8 mouse cellular contexts compared by ENCODE assay signal in genomic region chr6:82880807-82881206, GRCm38 (mm10). TPM values are rescaled to one million over a fixed set of nuclear protein-coding genes. Genes with fewer than 3 reads are reported as not detected.
DNase-seq lines count a peak whose midpoint lies in the region; ATAC-seq and TF ChIP-seq lines count a peak whose summit lies in the region.

No protein-coding gene starts in this region.

- DNase-seq in kidney, adult 2 months, result no peak
- peak; percentile 51 for DNase-seq in 3T3-L1 (ENCODE audit: low read depth, low spot score)
- peak; percentile 8 to 9 for DNase-seq in B cell, adult 2 months
- DNase-seq in embryo, embryonic 9.5 days (ENCODE audit: extremely low spot score), result no peak
- no peak for DNase-seq in urinary bladder, postnatal 36 days (ENCODE audit: low spot score in 2 of 2)

- no peaks in the 10 kb centered on the region for H3K27me3 ChIP-seq in kidney, adult 2 months (replicated peaks; ENCODE audit: control insufficient read depth, insufficient read depth, low read length)
- no peaks in the 10 kb centered on the region for H3K27me3 ChIP-seq in kidney, embryonic 14.5 days (ENCODE audit: control insufficient read depth, insufficient read depth, low read length)

- no peak for TF ChIP-seq POLR2A in kidney, adult 2 months (IDR thresholded peaks at IDR 0.05; ENCODE audit: low read depth, low read length)

- WGBS in kidney, adult 2 months, result 95% methylated on average over 3 of the region's 3 CpGs
- WGBS in kidney, embryonic 14.5 days, result 85% methylated on average over 3 of the region's 3 CpGs

- H3K4me1 ChIP-seq in kidney, adult 2 months (ENCODE audit: control insufficient read depth, insufficient read depth, low read length), result no peaks in the 10 kb centered on the region
- H3K4me1 ChIP-seq in kidney, embryonic 14.5 days (ENCODE audit: control insufficient read depth, insufficient read depth, low read length), result no peaks in the 10 kb centered on the region

- no peak overlapping the region for H3K9ac ChIP-seq in kidney, embryonic 14.5 days (ENCODE audit: low read depth, low read length)

- ATAC-seq in kidney, embryonic 14.5 days (ENCODE audit: low FRiP score, low TSS enrichment), result no peak
- ATAC-seq in granulocyte monocyte progenitor cell, adult 5-6 weeks (replicated peaks; ENCODE audit: poor library complexity, severe bottlenecking), result 0 out of 2 replicates have a peak, but pooled peaks have one; percentile 52
- no peak for ATAC-seq in monocyte, adult 5-6 weeks (replicated peaks; ENCODE audit: insufficient number of reproducible peaks, low FRiP score, low TSS enrichment, poor library complexity, severe bottlenecking)

- no peaks in the 10 kb centered on the region for H3K9me3 ChIP-seq in kidney, embryonic 14.5 days (ENCODE audit: control insufficient read depth, low read length)

- H3K4me3 ChIP-seq in kidney, adult 2 months (ENCODE audit: insufficient read depth, low read depth, low read length), result no peak overlapping the region
- H3K4me3 ChIP-seq in kidney, embryonic 14.5 days (ENCODE audit: low read length), result no peak overlapping the region

- H3K36me3 ChIP-seq in kidney, adult 2 months (ENCODE audit: control insufficient read depth, insufficient read depth, low read length), result no peaks in the 10 kb centered on the region
- no peaks in the 10 kb centered on the region for H3K36me3 ChIP-seq in kidney, embryonic 14.5 days (ENCODE audit: control insufficient read depth, insufficient read depth, low read length)

- peak; percentile 28; the same call in 1 of the 2 replicates for TF ChIP-seq CTCF in kidney, adult 2 months (conservative IDR thresholded peaks at IDR 0.05; ENCODE audit: insufficient read depth, insufficient read length, low read depth, low read length)

- H3K4me2 ChIP-seq in kidney, embryonic 14.5 days (replicated peaks; ENCODE audit: low read depth, low read length), result no peak overlapping the region

- H3K27ac ChIP-seq in kidney, adult 2 months (ENCODE audit: insufficient read depth, low read depth, low read length), result no peak overlapping the region
- no peak overlapping the region for H3K27ac ChIP-seq in kidney, embryonic 14.5 days (ENCODE audit: low read depth, low read length)

RNA-seq across cellular contexts. Expression of gene Sema4f, which starts 58.8 kb away (rescaled TPM):
- polyA plus RNA-seq in kidney, adult 2 months (2012; rRNA removed), result 0.12 and 0.28 TPM in 2 replicates
- polyA plus RNA-seq in kidney, embryonic 14.5 days (2014; fragmentation: Nextera tagmentation; extraction: Ambion mirVana), result 0.57 and 0.87 TPM in 2 replicates
- not detected in 2 replicates for total RNA-seq in granulocyte monocyte progenitor cell, adult 5-6 weeks (2014; fragmentation: Nextera tagmentation)
- total RNA-seq in granulocyte monocyte progenitor cell, adult 5-6 weeks (2017), result not detected in 2 replicates
- total RNA-seq in monocyte, adult 5-6 weeks (2017), result not detected in 3 replicates

Comparison
In these comparisons a context has a peak if more than half of its experiments do, and no peak if none do; other contexts are left out.
1. DNase-seq: peak in 3T3-L1 (single experiment) and B cell, adult 2 months (2 of 2); none in kidney, adult 2 months (single experiment), embryo, embryonic 9.5 days (single experiment) and urinary bladder, postnatal 36 days (0 of 2).